Mouse (Mus musculus) ES-E14 (cell line): ENCODE measurements around the gene Erbb4. TPM values are rescaled to one million over a fixed set of nuclear protein-coding genes. Genes with fewer than 3 reads are reported as not detected.

Source experiments
- DNase-seq: peaks from one replicate; pipeline ENCODE4 v3.0.0-alpha.2; 2013; ENCODE audit warnings: low read depth, low spot score
- H3K27ac ChIP-seq: 2 replicates; pipeline ENCODE4 v1.5.1; 2012; ENCODE audit warnings: low read depth, mild to moderate bottlenecking, low read length, moderate library complexity, mixed read lengths; ENCODE audit not compliant: poor library complexity, insufficient read depth, severe bottlenecking
- H3K36me3 ChIP-seq: 2 replicates; pipeline ENCODE4 v1.6.1; 2012; ENCODE audit warnings: mild to moderate bottlenecking, low read length, moderate library complexity, mixed read lengths; ENCODE audit not compliant: control insufficient read depth, poor library complexity, insufficient read depth, severe bottlenecking
- H3K4me1 ChIP-seq, 2 experiments: fragments of 150-350 bp in 1 of 2; sonication (generic) in 1 of 2; 2 replicates each; pipeline ENCODE4 v1.6.1; 2012; ENCODE audit warnings: low read length in 2 of 2, mild to moderate bottlenecking in 1 of 2, mixed read lengths in 1 of 2; ENCODE audit not compliant: control insufficient read depth in 2 of 2, insufficient read depth in 2 of 2, poor library complexity in 1 of 2
- H3K4me3 ChIP-seq, 2 experiments: fragments of 150-350 bp in 1 of 2; sonication (generic) in 1 of 2; 2 replicates each; pipeline ENCODE4 v1.5.1; 2012; ENCODE audit warnings: low read length in 2 of 2, low read depth in 1 of 2, mild to moderate bottlenecking in 1 of 2, mixed read lengths in 1 of 2; ENCODE audit not compliant: insufficient read depth in 1 of 2, poor library complexity in 1 of 2, severe bottlenecking in 1 of 2
- H3K9ac ChIP-seq: 2 replicates; pipeline ENCODE4 v1.6.1; 2012; ENCODE audit warnings: low read depth, mild to moderate bottlenecking, low read length, mixed read lengths; ENCODE audit not compliant: poor library complexity, insufficient read depth, severe bottlenecking
- H3K9me3 ChIP-seq: fragments of 150-350 bp; sonication (generic); 2 replicates; pipeline ENCODE4 v1.6.1; 2012; ENCODE audit warnings: low read depth, mild to moderate bottlenecking, low read length; ENCODE audit not compliant: control insufficient read depth, insufficient read depth
- CHD2 ChIP-seq: IDR thresholded peaks from 2 replicates; pipeline ENCODE4 v1.6.1; 2014; ENCODE audit warnings: mild to moderate bottlenecking, low read depth, low read length, inconsistent platforms
- HCFC1 ChIP-seq: IDR thresholded peaks from 2 replicates; pipeline ENCODE4 v1.6.1; 2012; ENCODE audit warnings: low read length, inconsistent platforms, borderline replicate concordance; ENCODE audit not compliant: insufficient read depth
- MAFK ChIP-seq: IDR thresholded peaks from 2 replicates; pipeline ENCODE4 v1.6.1; 2014; ENCODE audit warnings: mild to moderate bottlenecking, low read depth, low read length, inconsistent platforms; ENCODE audit not compliant: insufficient read depth
- ZC3H11A ChIP-seq: IDR thresholded peaks from 2 replicates; pipeline ENCODE4 v1.6.1; 2012; ENCODE audit warnings: low read depth, mild to moderate bottlenecking, inconsistent platforms, low read length, borderline replicate concordance
- ZNF384 ChIP-seq: IDR thresholded peaks from 2 replicates; pipeline ENCODE4 v1.6.1; 2012; ENCODE audit warnings: low read depth, low read length, inconsistent platforms
- in situ Hi-C, 2 experiments: fragments of 600-800 bp; cut with MboI; formaldehyde crosslinking; loops; one replicate each; pipeline ENCODE4 v1.15.1; 2025; ENCODE audit warnings: low sequenced_read_pairs in 2 of 2, inconsistent platforms in 1 of 2; ENCODE audit not compliant: unreplicated experiment in 2 of 2
- total RNA-seq: library from RNA; depleted of rRNA; stranded (reverse); fragments of 300-350 nt; gene quantifications from 2 replicates; pipeline ENCODE4 v1.2.3, GENCODE M21; 2012

Erbb4 gene
- total RNA-seq, 1 experiment: not detected

DNA sequence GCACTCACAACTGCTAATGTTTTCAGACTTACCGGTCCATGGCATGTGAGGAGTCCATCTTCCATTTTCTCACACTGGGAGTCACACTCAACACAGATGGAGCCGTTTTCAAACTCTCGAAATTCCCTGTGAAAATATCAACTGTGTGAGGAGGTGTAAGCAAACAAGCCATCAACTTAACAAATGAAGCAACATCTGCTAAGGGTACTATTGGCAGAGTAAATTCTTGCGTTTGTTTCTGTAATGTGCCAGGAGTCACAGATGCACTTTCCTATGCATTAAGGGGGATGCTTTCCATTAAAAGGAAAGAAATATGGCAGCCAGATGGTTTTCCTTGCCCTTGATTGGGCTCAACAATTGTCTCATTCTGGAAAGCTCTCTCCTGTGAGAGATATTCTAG, 802.0 kb downstream of the Erbb4 start:
- no peaks in the 10 kb centered on the region for H3K36me3 ChIP-seq
- H3K9me3 ChIP-seq: no peaks in the 10 kb centered on the region
- H3K4me3 ChIP-seq: no peak overlapping the region
- TF ChIP-seq ZNF384 (no peak), ZC3H11A (no peak), HCFC1 (no peak), MAFK (no peak), CHD2 (no peak)
- H3K4me1 ChIP-seq: no peaks in the 10 kb centered on the region
- DNase-seq: no peak
- H3K27ac ChIP-seq: no peak overlapping the region
- H3K9ac ChIP-seq: no peak overlapping the region
- in situ Hi-C loops: no loop called here

GRCm38 (mm10) chr1:68284443-68284842, 823.4 kb downstream of the Erbb4 start:
- Histone ChIP-seq H3K27ac (no peak overlapping the region), H3K4me1 (no peaks in the 10 kb centered on the region), H3K4me3 (no peak overlapping the region), H3K36me3 (no peaks in the 10 kb centered on the region), H3K9me3 (no peaks in the 10 kb centered on the region), H3K9ac (no peak overlapping the region)
- in situ Hi-C loops: no loop called here
- TF ChIP-seq ZC3H11A (no peak), CHD2 (no peak), HCFC1 (no peak), ZNF384 (no peak), MAFK (no peak)
- DNase-seq: no peak

GRCm38 (mm10) chr1:68275819-68276218, 832.0 kb downstream of the Erbb4 start:
- Histone ChIP-seq H3K36me3 (no peaks in the 10 kb centered on the region), H3K4me1 (no peaks in the 10 kb centered on the region), H3K4me3 (no peak overlapping the region), H3K9ac (no peak overlapping the region), H3K9me3 (no peaks in the 10 kb centered on the region), H3K27ac (no peak overlapping the region)
- DNase-seq: no peak
- in situ Hi-C loops: no loop called here
- TF ChIP-seq CHD2 (no peak), HCFC1 (no peak), MAFK (no peak), ZNF384 (no peak), ZC3H11A (no peak)

GRCm38 (mm10) chr1:68178580-68178979, 929.3 kb downstream of the Erbb4 start:
- no peaks in the 10 kb centered on the region for H3K9me3 ChIP-seq
- no peaks in the 10 kb centered on the region for H3K4me1 ChIP-seq
- H3K9ac ChIP-seq: no peak overlapping the region
- in situ Hi-C loops: no loop called here
- no peak for DNase-seq
- TF ChIP-seq CHD2 (no peak), HCFC1 (no peak), MAFK (no peak), ZC3H11A (no peak), ZNF384 (no peak)
- H3K4me3 ChIP-seq: no peak overlapping the region
- no peak overlapping the region for H3K27ac ChIP-seq
- no peaks in the 10 kb centered on the region for H3K36me3 ChIP-seq

DNA sequence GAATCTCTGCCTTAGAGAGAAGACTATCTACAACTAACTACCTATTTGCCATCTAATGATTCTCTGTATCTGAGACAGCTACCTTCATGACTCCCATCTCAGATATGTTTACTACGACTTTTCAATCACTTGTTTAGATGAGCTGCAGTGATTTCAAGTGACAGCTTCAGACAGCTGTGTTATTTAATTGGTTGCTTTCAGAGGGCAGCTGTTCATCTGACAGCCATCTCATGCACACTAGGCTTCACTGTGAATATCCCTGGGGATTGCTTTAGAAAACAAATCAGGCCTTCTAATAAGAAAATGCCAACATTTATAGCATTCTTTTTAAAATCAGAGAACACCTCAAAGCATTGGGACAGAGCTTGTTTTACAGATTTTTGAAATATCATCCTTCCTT, 952.6 kb downstream of the Erbb4 start:
- TF ChIP-seq ZNF384: no peak
- no peak for TF ChIP-seq CHD2
- TF ChIP-seq HCFC1: no peak
- TF ChIP-seq MAFK: no peak
- TF ChIP-seq ZC3H11A: no peak
- Histone ChIP-seq H3K27ac (no peak overlapping the region), H3K4me3 (no peak overlapping the region), H3K4me1 (no peaks in the 10 kb centered on the region), H3K9ac (no peak overlapping the region), H3K36me3 (no peaks in the 10 kb centered on the region), H3K9me3 (no peaks in the 10 kb centered on the region)
- DNase-seq: no peak
- in situ Hi-C loops: no loop called here
